Mouse (Mus musculus) common myeloid progenitor, adult 5-6 weeks (primary cell): ENCODE measurements around the gene Ppp1r12b. TPM values are rescaled to one million over a fixed set of nuclear protein-coding genes. Genes with fewer than 3 reads are reported as not detected.

ENCODE experiments used
- ATAC-seq: replicated peaks from 2 replicates; pipeline ENCODE4 v1.8.0; 2016; ENCODE audit warnings: low read depth, mild to moderate bottlenecking, moderate TSS enrichment, inconsistent platforms; ENCODE audit not compliant: poor library complexity, severe bottlenecking
- total RNA-seq: library from RNA; stranded (forward); fragments of 200-1000, 187-1606 nt; gene quantifications from 2 replicates; pipeline ENCODE4 v1.2.3, GENCODE M21; 2017

Ppp1r12b gene
- total RNA-seq, 1 experiment from 2014 or later = 9.0 TPM

GRCm38 (mm10) chr1:134947590-134947989 is 8.2 kb downstream of the Ppp1r12b start:
- ATAC-seq = no peak

DNA sequence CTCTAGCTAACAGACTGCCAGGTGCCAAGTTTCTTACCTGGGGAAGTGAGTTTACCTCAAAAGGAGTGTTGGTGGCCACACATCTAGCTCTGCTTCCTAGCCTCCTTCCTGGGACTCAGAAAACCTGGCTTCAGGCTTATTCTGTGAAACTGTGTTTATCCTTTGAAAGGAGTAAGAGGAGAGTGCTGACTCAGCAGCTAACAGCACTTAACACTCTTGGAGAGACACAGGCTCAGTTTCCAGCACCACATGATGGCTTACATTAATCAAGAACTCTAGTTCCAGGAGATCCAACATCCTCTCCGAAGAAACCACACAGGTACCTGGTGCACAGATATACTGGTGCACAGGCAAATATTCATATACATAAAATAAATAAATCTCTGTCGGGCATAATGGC is 12.8 kb downstream of the Ppp1r12b start:
- ATAC-seq = no peak

DNA sequence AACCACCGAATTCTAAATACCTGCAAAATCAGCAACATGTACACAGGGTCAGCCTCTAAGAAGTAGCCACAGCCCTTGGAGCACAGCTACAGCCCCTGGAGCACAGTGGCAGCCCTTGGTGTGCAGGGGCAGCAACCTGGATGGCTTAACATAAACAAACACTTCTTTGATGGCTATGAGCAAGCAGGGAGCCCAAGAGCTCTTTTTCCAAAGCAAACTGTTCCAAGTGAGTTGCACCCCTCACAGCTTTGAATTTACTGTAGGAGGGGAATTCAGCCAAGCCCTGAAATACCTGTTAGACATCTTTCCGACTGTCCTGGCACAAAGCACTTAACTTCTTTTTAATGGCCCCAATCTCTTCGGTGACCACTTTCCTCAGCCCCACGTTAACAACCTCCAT is 14.9 kb downstream of the Ppp1r12b start:
- ATAC-seq = no peak

GRCm38 (mm10) chr1:134938233-134938632 is 17.5 kb downstream of the Ppp1r12b start:
- ATAC-seq = no peak

DNA sequence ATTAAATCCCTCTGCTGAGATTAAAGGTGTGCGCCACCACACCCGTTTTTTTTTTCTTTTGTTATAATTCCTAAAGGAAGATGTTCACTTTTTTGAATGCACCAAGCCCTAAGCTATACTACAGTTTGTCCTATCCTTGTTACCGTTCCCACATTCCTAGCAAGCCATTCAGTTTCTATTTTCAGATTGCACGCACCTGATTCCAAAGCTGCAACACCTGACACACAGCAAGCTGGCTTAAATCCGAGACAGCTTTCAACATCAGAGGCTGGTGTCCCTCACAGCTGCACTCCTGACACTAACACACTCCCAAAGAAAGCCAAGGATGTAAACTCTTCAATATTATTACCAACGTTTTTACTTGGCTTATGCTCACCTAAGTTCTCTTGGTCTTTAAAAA is 19.4 kb downstream of the Ppp1r12b start:
- ATAC-seq = no peak

- ATAC-seq = no peak
Observed at GRCm38 (mm10) chr1:134932431-134932830, 23.3 kb downstream of the Ppp1r12b start.

DNA sequence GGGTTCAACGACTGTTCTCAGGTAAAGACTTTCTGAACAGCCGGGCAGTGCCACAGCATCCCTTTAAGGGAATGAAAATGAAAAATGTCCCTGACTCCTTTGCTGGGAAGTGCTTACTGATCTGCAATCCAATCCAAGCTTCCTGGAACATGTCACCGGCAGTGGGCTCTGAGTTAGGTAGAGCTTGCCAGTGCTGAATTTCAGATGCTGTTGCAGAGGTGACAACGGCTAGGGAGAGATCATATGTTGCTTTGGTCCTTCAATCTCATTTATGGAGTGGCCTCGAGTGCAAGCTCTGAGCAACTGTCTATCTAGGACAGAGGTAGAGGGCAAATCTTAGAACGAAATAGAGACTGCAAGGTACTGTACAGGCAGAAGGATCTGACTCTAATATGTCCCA is 36.7 kb downstream of the Ppp1r12b start:
- no peak for ATAC-seq

DNA sequence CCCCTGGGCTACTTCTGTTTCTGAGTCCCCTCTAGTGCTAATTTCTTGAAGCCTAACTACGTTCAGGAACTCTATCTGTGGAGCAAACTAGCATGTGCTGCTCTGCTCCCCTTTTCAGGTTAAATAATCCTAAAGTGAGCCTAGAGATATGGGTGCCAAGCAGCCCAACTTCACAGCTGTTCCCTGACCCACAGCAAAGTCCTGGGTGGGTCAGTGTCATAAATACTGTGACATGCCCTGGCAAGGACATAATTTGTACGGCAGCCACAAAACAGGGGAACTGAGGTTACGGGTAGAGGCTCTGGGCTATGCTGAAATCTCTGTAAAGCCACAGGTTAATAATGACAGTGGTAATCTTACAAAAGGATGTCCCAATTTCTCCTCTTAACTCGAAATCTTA is 40.3 kb downstream of the Ppp1r12b start:
- no peak for ATAC-seq

GRCm38 (mm10) chr1:134913535-134913934 is 42.2 kb downstream of the Ppp1r12b start:
- no peak for ATAC-seq

DNA sequence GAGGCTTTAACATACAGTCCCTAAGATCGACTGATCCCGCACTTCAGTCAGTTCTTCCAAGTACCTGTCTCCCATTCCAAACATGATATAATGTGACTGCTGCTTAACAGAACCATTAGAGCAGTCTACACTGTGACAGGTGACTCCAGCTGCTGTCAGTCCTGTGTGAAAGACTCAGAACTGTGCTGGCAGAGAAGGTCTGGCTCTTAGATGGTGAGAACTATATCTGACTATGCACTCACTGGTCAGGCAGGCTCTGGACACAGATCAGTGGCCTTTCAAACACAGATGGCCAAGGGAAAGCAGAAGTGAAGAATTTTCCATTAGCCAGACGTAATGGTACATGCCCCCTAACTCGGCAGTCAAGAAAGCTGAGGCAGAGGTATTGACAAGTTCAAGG is 43.9 kb downstream of the Ppp1r12b start:
- ATAC-seq = no peak

- ATAC-seq = no peak
Observed at GRCm38 (mm10) chr1:134910037-134910436, 45.7 kb downstream of the Ppp1r12b start.

DNA sequence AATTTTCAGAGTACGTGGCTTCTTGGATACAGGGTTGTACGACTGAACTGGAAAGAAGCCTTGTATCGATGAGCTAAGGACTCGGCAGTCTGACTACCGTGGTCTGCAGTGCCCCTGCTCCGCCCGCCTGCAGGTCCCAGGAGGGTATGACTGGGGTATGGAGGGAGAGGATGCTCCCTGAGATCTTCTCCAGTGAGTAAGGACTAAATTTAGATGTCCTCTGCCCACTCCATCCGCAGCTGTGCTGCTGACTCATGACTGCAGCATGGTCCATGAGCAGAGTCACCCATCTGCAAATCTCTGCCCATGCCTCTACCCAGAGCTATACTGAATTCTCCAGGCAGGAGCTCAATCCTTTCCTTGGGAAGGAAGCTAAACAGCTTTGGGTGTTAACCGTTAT is 46.3 kb downstream of the Ppp1r12b start:
- ATAC-seq = no peak

GRCm38 (mm10) chr1:134902051-134902619 is 53.6 kb downstream of the Ppp1r12b start:
- no peak for ATAC-seq

GRCm38 (mm10) chr1:134896008-134896407 is 59.7 kb downstream of the Ppp1r12b start:
- no peak for ATAC-seq

DNA sequence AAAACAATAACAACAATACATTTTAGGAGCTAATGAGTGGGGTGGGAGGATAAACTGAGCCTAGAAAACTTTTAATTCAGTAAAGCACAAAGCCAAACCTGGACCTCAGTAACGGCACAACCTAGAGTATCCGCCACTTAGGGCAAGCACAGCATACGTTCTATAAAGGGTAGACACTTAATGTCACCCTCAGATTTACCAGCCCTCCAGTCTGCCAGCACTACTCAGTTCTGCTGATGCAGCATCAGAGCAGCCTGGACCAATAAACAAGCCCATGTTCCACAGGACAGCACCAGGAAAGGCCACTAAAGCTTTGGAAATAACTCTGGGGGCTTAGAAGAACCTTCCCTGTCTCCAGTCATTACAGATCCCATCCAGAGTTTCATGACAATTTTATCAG is 60.9 kb downstream of the Ppp1r12b start:
- ATAC-seq = no peak

DNA sequence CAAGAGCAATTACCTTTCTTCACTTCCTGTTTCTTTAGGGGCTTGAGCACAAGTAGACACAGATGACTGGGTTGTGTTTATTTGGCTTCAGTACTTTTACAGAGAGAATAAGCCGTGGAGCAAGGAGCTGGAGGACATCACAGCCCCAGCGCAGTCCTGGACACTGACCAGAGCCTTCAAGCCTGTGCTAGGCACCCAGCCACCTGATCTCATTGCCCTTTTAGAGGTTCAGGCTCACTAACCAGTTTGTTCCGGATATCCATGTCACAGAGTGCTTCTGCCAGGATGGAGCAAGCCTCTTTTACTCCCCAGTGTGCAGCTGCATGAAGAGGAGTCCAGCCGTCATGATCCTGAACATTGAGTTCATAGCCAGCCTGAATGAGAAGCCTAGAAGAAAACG is 63.8 kb downstream of the Ppp1r12b start:
- no peak for ATAC-seq

GRCm38 (mm10) chr1:134889629-134890028 is 66.1 kb downstream of the Ppp1r12b start:
- no peak for ATAC-seq

DNA sequence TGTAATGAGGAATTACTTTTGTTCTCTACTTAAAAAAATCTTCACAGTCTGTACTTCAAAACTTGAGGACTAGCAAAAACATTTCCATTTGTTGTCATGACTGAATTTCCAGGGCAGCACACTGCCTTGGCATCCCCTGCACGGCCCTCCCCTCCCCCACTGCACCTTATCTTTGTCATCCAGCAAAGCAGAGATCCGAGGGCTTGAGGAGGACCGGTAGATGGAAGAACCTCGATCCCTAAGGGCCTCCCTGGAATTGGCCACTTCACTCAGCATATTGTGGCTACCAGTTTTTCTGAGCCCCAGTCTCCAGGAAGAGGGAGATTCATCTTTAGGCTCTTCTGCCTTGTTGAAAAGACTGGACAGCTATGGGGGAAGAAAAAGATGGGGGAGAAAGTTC is 79.9 kb downstream of the Ppp1r12b start:
- no peak for ATAC-seq

GRCm38 (mm10) chr1:134872678-134873077 is 83.1 kb downstream of the Ppp1r12b start:
- 0 out of 2 replicates have a peak, but pooled peaks have one; percentile 36 for ATAC-seq

- no peak for ATAC-seq
Observed at GRCm38 (mm10) chr1:134866426-134866825, 89.3 kb downstream of the Ppp1r12b start.

DNA sequence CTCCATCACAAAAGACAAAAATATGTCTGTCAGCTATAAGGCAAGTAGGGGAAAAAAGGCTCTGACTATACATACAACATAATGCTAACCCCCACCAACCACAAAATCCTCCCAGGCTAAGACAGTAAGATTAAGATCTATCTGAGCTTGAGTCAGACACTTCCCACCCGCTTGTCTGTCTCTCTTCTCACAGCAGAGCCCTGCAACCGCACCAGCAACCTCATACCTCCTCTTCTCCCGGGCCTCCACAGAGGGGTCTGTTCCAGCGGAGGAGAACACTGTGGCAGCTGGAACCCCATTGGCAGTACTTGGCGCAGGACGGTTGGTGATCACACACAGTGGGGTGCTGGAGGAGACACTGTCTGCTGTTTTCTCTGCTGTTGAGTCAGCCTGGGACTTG is 90.2 kb downstream of the Ppp1r12b start:
- ATAC-seq = no peak

- no peak for ATAC-seq
Observed at GRCm38 (mm10) chr1:134860538-134860937, 95.2 kb downstream of the Ppp1r12b start.
